Mouse (Mus musculus): ENCODE data around the gene Arhgap15.

Arhgap15 gene

GRCm38 (mm10) chr2:44044088-44044487, 295.5 kb downstream of the Arhgap15 start:
- no peak for DNase-seq

- no peak for DNase-seq
These were observed 296.0 kb downstream of the Arhgap15 start for GRCm38 (mm10) chr2:44044634-44045033.

GRCm38 (mm10) chr2:44045231-44045630, 296.6 kb downstream of the Arhgap15 start:
- no peak for DNase-seq

GRCm38 (mm10) chr2:44060306-44060705, 311.7 kb downstream of the Arhgap15 start:
- DNase-seq, result no peak

- DNase-seq, result no peak
These were observed 312.1 kb downstream of the Arhgap15 start for GRCm38 (mm10) chr2:44060716-44061115.

GRCm38 (mm10) chr2:44065067-44065466, 316.4 kb downstream of the Arhgap15 start:
- DNase-seq, result no peak

- DNase-seq, result no peak
These were observed 319.7 kb downstream of the Arhgap15 start for GRCm38 (mm10) chr2:44068151-44068840.

- DNase-seq, result no peak
These were observed 320.3 kb downstream of the Arhgap15 start for GRCm38 (mm10) chr2:44068906-44069305.

- DNase-seq, result no peak
These were observed 327.9 kb downstream of the Arhgap15 start for GRCm38 (mm10) chr2:44076570-44076969.

GRCm38 (mm10) chr2:44080530-44080929, 331.9 kb downstream of the Arhgap15 start:
- no peak for DNase-seq

- DNase-seq, result no peak
These were observed 332.6 kb downstream of the Arhgap15 start for GRCm38 (mm10) chr2:44081241-44081640.

GRCm38 (mm10) chr2:44084471-44084870, 335.8 kb downstream of the Arhgap15 start:
- no peak for DNase-seq

- DNase-seq, result no peak
These were observed 337.9 kb downstream of the Arhgap15 start for GRCm38 (mm10) chr2:44086403-44087056.

GRCm38 (mm10) chr2:44098552-44098951, 349.9 kb downstream of the Arhgap15 start:
- DNase-seq, result no peak

GRCm38 (mm10) chr2:44102351-44102750, 353.7 kb downstream of the Arhgap15 start:
- no peak for DNase-seq

GRCm38 (mm10) chr2:44103321-44103720, 354.7 kb downstream of the Arhgap15 start:
- no peak for DNase-seq

- DNase-seq, result peak; percentile 41
These were observed 355.1 kb downstream of the Arhgap15 start for GRCm38 (mm10) chr2:44103742-44104141.

- DNase-seq, result peak; percentile 41
These were observed 355.9 kb downstream of the Arhgap15 start for GRCm38 (mm10) chr2:44104282-44105197.

GRCm38 (mm10) chr2:44105198-44105555, 356.6 kb downstream of the Arhgap15 start:
- DNase-seq, result no peak

GRCm38 (mm10) chr2:44106359-44106758, 357.7 kb downstream of the Arhgap15 start:
- no peak for DNase-seq

GRCm38 (mm10) chr2:44111276-44111675, 362.7 kb downstream of the Arhgap15 start:
- no peak for DNase-seq

GRCm38 (mm10) chr2:44112990-44113798, 364.6 kb downstream of the Arhgap15 start:
- no peak for DNase-seq

GRCm38 (mm10) chr2:44114296-44114695, 365.7 kb downstream of the Arhgap15 start:
- DNase-seq, result no peak

Measured in lung, postnatal 14 days (tissue).